In genomic region chr10:116266561-116267433, GRCm38 (mm10) we compare ENCODE assay signal across 8 mouse cellular contexts. TPM values are rescaled to one million over a fixed set of nuclear protein-coding genes. Genes with fewer than 3 reads are reported as not detected.
DNase-seq lines count a peak whose midpoint lies in the region; ATAC-seq and TF ChIP-seq lines count a peak whose summit lies in the region.

No protein-coding gene starts in this region.

- peak overlapping the region; percentile 89 for H3K27ac ChIP-seq in kidney, embryonic 14.5 days (ENCODE audit: low read depth, low read length)
- peak overlapping the region; percentile 1; the same call in 1 of the 2 replicates for H3K27ac ChIP-seq in neural tube, embryonic 15.5 days (replicated peaks)
- H3K27ac ChIP-seq in midbrain, postnatal 0 days (ENCODE audit: low read depth, low read length) = no peak overlapping the region
- H3K27ac ChIP-seq in hindbrain, postnatal 0 days = no peak overlapping the region

- H3K4me1 ChIP-seq in kidney, embryonic 14.5 days (ENCODE audit: control insufficient read depth, insufficient read depth, low read length) = peaks cover 13% of the 10 kb centered on the region; the same call in 1 of the 2 replicates
- no peaks in the 10 kb centered on the region for H3K4me1 ChIP-seq in neural tube, embryonic 15.5 days
- H3K4me1 ChIP-seq in midbrain, postnatal 0 days (ENCODE audit: insufficient read depth, low read length) = no peaks in the 10 kb centered on the region
- no peaks in the 10 kb centered on the region for H3K4me1 ChIP-seq in hindbrain, postnatal 0 days (ENCODE audit: insufficient read depth, low read length)

- no peak overlapping the region for H3K4me3 ChIP-seq in kidney, embryonic 14.5 days (ENCODE audit: low read length)
- no peak overlapping the region for H3K4me3 ChIP-seq in neural tube, embryonic 15.5 days (replicated peaks)
- H3K4me3 ChIP-seq in midbrain, postnatal 0 days (ENCODE audit: low read depth, low read length) = no peak overlapping the region
- H3K4me3 ChIP-seq in hindbrain, postnatal 0 days (ENCODE audit: low read length) = no peak overlapping the region

- peak; percentile 25 to 32 for DNase-seq in left cerebral cortex, postnatal 36 days (ENCODE audit: low spot score in 2 of 2)
- no peak for DNase-seq in left cerebral cortex, postnatal 4 days
- DNase-seq in heart, adult 18-20 months = peak; percentile 77 to 87
- no peak for DNase-seq in midbrain, postnatal 0 days (ENCODE audit: low spot score)
- no peak for DNase-seq in hindbrain, postnatal 0 days (ENCODE audit: low spot score)

- intact Hi-C loops in left cerebral cortex, postnatal 36 days (cut with DNase I) = loop anchor here (5.0 kb wide), 1 partner anchor 54 kb away; no protein-coding TSS in a partner anchor
- intact Hi-C loops in left cerebral cortex, postnatal 4 days (cut with DNase I) = no loop called here

- no peak overlapping the region for H3K9ac ChIP-seq in kidney, embryonic 14.5 days (ENCODE audit: low read depth, low read length)
- H3K9ac ChIP-seq in neural tube, embryonic 15.5 days (replicated peaks) = no peak overlapping the region
- no peak overlapping the region for H3K9ac ChIP-seq in midbrain, postnatal 0 days (replicated peaks; ENCODE audit: low read length, poor library complexity, severe bottlenecking)
- no peak overlapping the region for H3K9ac ChIP-seq in hindbrain, postnatal 0 days (replicated peaks; ENCODE audit: low read length)

- no peaks in the 10 kb centered on the region for H3K9me3 ChIP-seq in kidney, embryonic 14.5 days (ENCODE audit: control insufficient read depth, low read length)
- H3K9me3 ChIP-seq in neural tube, embryonic 15.5 days (replicated peaks) = no peaks in the 10 kb centered on the region
- H3K9me3 ChIP-seq in midbrain, postnatal 0 days (ENCODE audit: low read length) = no peaks in the 10 kb centered on the region
- no peaks in the 10 kb centered on the region for H3K9me3 ChIP-seq in hindbrain, postnatal 0 days (ENCODE audit: low read length)

- H3K4me2 ChIP-seq in kidney, embryonic 14.5 days (replicated peaks; ENCODE audit: low read depth, low read length) = no peak overlapping the region
- no peak overlapping the region for H3K4me2 ChIP-seq in neural tube, embryonic 15.5 days
- no peak overlapping the region for H3K4me2 ChIP-seq in midbrain, postnatal 0 days (ENCODE audit: low read depth, low read length, poor library complexity, severe bottlenecking)
- no peak overlapping the region for H3K4me2 ChIP-seq in hindbrain, postnatal 0 days (ENCODE audit: low read depth, low read length)

- H3K27me3 ChIP-seq in kidney, embryonic 14.5 days (ENCODE audit: control insufficient read depth, insufficient read depth, low read length) = no peaks in the 10 kb centered on the region
- H3K27me3 ChIP-seq in neural tube, embryonic 15.5 days (replicated peaks) = no peaks in the 10 kb centered on the region
- no peaks in the 10 kb centered on the region for H3K27me3 ChIP-seq in midbrain, postnatal 0 days (ENCODE audit: insufficient read depth, low read length)
- H3K27me3 ChIP-seq in hindbrain, postnatal 0 days (ENCODE audit: insufficient read depth, low read length) = no peaks in the 10 kb centered on the region

- no peaks in the 10 kb centered on the region for H3K36me3 ChIP-seq in kidney, embryonic 14.5 days (ENCODE audit: control insufficient read depth, insufficient read depth, low read length)
- no peaks in the 10 kb centered on the region for H3K36me3 ChIP-seq in neural tube, embryonic 15.5 days
- no peaks in the 10 kb centered on the region for H3K36me3 ChIP-seq in midbrain, postnatal 0 days (ENCODE audit: insufficient read depth, low read length)
- no peaks in the 10 kb centered on the region for H3K36me3 ChIP-seq in hindbrain, postnatal 0 days (ENCODE audit: insufficient read depth, low read length)

- ATAC-seq in kidney, embryonic 14.5 days (ENCODE audit: low FRiP score, low TSS enrichment) = peak; percentile 77; the same call in 1 of the 2 replicates
- no peak for ATAC-seq in neural tube, embryonic 15.5 days (ENCODE audit: low FRiP score)
- no peak for ATAC-seq in erythroblast, adult 5-6 weeks (replicated peaks; ENCODE audit: low FRiP score, poor library complexity, severe bottlenecking)
- no peak for ATAC-seq in midbrain, postnatal 0 days (ENCODE audit: low FRiP score)
- no peak for ATAC-seq in hindbrain, postnatal 0 days

- 72% methylated on average over 15 of the region's 15 CpGs for WGBS in kidney, embryonic 14.5 days
- WGBS in neural tube, embryonic 15.5 days = 85% methylated on average over 15 of the region's 15 CpGs
- 75% methylated on average over 15 of the region's 15 CpGs for WGBS in midbrain, postnatal 0 days
- WGBS in hindbrain, postnatal 0 days = 72% methylated on average over 15 of the region's 15 CpGs

- TF ChIP-seq CTCF in midbrain, postnatal 0 days (IDR thresholded peaks at IDR 0.05) = no peak
- TF ChIP-seq CTCF in hindbrain, postnatal 0 days (IDR thresholded peaks at IDR 0.05; ENCODE audit: low read depth) = no peak

RNA-seq across cellular contexts. Expression of gene Ptprb, which starts 8.5 kb away (rescaled TPM):
- total RNA-seq in left cerebral cortex, postnatal 36 days (2021) = 10 to 100 TPM; 17.5 to 20.6 TPM
- total RNA-seq in left cerebral cortex, postnatal 4 days (2021) = 10 to 100 TPM; 12.5 to 13.7 TPM
- 10 to 100 TPM; 53.8 to 58.0 TPM for total RNA-seq in heart, adult 18-20 months (2021)
- 4.4 and 6.3 TPM in 2 replicates for polyA plus RNA-seq in kidney, embryonic 14.5 days (2014; fragmentation: Nextera tagmentation; extraction: Ambion mirVana)
- polyA plus RNA-seq in neural tube, embryonic 15.5 days (2015; fragmentation: Nextera tagmentation; extraction: Ambion mirVana) = 3.1 and 3.5 TPM in 2 replicates
- not detected in 2 replicates for total RNA-seq in erythroblast, adult 5-6 weeks (2015; ENCODE audit: low replicate concordance)
- not detected in 2 replicates for total RNA-seq in erythroblast, adult 5-6 weeks (2017; ENCODE audit: low replicate concordance)
- 9.8 and 12.5 TPM in 2 replicates for total RNA-seq in midbrain, postnatal 0 days (2014; rRNA removed)
- 2.6 and 3.3 TPM in 2 replicates for polyA plus RNA-seq in midbrain, postnatal 0 days (2015; fragmentation: Nextera tagmentation; extraction: Ambion mirVana)
- 8.1 and 8.8 TPM in 2 replicates for total RNA-seq in hindbrain, postnatal 0 days (2014; rRNA removed)
- polyA plus RNA-seq in hindbrain, postnatal 0 days (2015; fragmentation: Nextera tagmentation; extraction: Ambion mirVana) = 3.1 and 3.5 TPM in 2 replicates

Comparison
In these comparisons a context has a peak if more than half of its experiments do, and no peak if none do; other contexts are left out.
1. DNase-seq: peak in left cerebral cortex, postnatal 36 days (2 of 2) and heart, adult 18-20 months (2 of 2); none in left cerebral cortex, postnatal 4 days (single experiment), midbrain, postnatal 0 days (single experiment) and hindbrain, postnatal 0 days (single experiment).
2. H3K27ac ChIP-seq: peak in kidney, embryonic 14.5 days (single experiment) and neural tube, embryonic 15.5 days (single experiment); none in midbrain, postnatal 0 days (single experiment) and hindbrain, postnatal 0 days (single experiment).